Mouse (Mus musculus) heart, embryonic 16.5 days (tissue): ENCODE measurements around the gene Dlec1. TPM values are rescaled to one million over a fixed set of nuclear protein-coding genes. Genes with fewer than 3 reads are reported as not detected.
A peak's percentile ranks its signal among the peaks of the same experiment; 100 is the strongest.

Source experiments
- ATAC-seq: fragments of 200-750 bp; cut with Nextera tagmentation; replicated peaks from 2 replicates; pipeline ENCODE4 v1.8.0; 2017; ENCODE audit warnings: moderate number of reproducible peaks; ENCODE audit not compliant: insufficient read depth, low FRiP score; ENCODE audit errors: extremely low read depth
- H3K27ac ChIP-seq: fragments of 300-500 bp; sonication (generic); 2 replicates; pipeline ENCODE4 v1.5.1; 2014; ENCODE audit warnings: mild to moderate bottlenecking, low read length, control low read depth, moderate library complexity
- H3K27me3 ChIP-seq: fragments of 300-500 bp; sonication (generic); 2 replicates; pipeline ENCODE4 v1.6.1; 2014; ENCODE audit warnings: low read length, mixed read lengths; ENCODE audit not compliant: control insufficient read depth, insufficient read depth
- H3K36me3 ChIP-seq: fragments of 300-500 bp; sonication (generic); 2 replicates; pipeline ENCODE4 v1.6.1; 2014; ENCODE audit not compliant: control insufficient read depth, insufficient read depth
- H3K4me1 ChIP-seq: fragments of 300-500 bp; sonication (generic); 2 replicates; pipeline ENCODE4 v1.6.1; 2014; ENCODE audit warnings: low read length, mixed read lengths; ENCODE audit not compliant: control insufficient read depth, insufficient read depth
- H3K4me2 ChIP-seq: fragments of 300-500 bp; sonication (generic); 2 replicates; pipeline ENCODE4 v1.6.1; 2014; ENCODE audit warnings: low read depth, mild to moderate bottlenecking, control low read depth, low read length
- H3K4me3 ChIP-seq: fragments of 300-500 bp; sonication (generic); 2 replicates; pipeline ENCODE4 v1.5.1; 2014; ENCODE audit warnings: mild to moderate bottlenecking, control low read depth, low read length
- H3K9ac ChIP-seq: fragments of 300-500 bp; sonication (generic); 2 replicates; pipeline ENCODE4 v1.6.1; 2014; ENCODE audit warnings: low read length, control low read depth
- H3K9me3 ChIP-seq: fragments of 300-500 bp; sonication (generic); replicated peaks from 2 replicates; pipeline ENCODE4 v1.6.1; 2016; ENCODE audit warnings: low read length; ENCODE audit not compliant: control insufficient read depth
- WGBS: fragments of 180-500 bp; shearing (Covaris S2); extraction: QIAGEN DNeasy Blood & Tissue Kit; methylation state at CpG from one replicate; pipeline ENCODE4 v1.1.7; 2014; 5-methylcytosine and 5-hydroxymethylcytosine counted together
- polyA plus RNA-seq: library from polyadenylated mRNA; unstranded; fragments of >200 nt; fragmentation: Nextera tagmentation; extraction: Ambion mirVana; gene quantifications from 2 replicates; pipeline ENCODE4 v1.2.1, GENCODE M21; 2015

Dlec1 gene
- polyA plus RNA-seq, 1 experiment from 2014 or later, result 0.67 TPM

GRCm38 (mm10) chr9:119086451-119086850 is 15.8 kb upstream of the Dlec1 start:
- Histone ChIP-seq H3K4me3 (no peak overlapping the region), H3K4me2 (no peak overlapping the region), H3K36me3 (no peaks in the 10 kb centered on the region), H3K27me3 (no peaks in the 10 kb centered on the region), H3K9ac (no peak overlapping the region), H3K27ac (no peak overlapping the region), H3K4me1 (peaks cover 25% of the 10 kb centered on the region), H3K9me3 (no peaks in the 10 kb centered on the region)
- WGBS, result 31% methylated on average over 1 of the region's 1 CpGs
- peak; percentile 14; the same call in 1 of the 2 replicates for ATAC-seq

GRCm38 (mm10) chr9:119087309-119087708 is 15.0 kb upstream of the Dlec1 start:
- H3K4me2 ChIP-seq, result peak overlapping the region; percentile 65

DNA sequence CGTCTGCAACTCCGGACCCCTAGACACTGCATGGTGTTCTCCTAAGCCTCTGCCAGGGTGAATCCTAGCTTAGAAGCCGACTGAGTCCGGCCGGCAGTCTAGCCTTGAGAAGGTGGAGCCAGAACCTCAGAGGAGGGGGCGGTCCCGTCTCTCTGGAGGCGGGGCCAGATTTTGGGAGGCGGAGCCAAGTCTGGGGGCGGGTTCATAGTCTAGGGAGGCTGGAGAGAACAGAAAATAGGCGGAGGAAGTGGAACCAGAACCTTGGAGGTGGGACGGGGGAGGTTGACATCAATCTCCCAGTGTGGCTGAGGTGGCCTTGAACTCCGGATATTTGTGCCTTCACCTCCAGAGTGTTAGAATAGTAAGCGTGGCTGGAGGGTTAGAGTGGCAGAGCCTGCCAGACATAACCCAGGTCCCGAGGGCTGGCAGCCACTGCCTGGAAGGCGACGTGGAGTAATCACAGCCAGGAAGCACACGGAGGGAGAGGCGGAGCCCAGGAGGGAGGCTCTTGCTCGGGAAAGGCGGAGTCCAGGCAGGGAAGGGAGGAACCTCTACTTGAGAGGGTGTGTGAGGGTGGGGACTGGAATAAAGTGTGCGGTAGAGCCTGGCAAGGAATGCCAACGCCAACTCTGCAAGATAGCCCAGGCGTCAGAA is 14.0 kb upstream of the Dlec1 start:
- Histone ChIP-seq H3K27ac (peak overlapping the region; percentile 67), H3K9ac (peak overlapping the region; percentile 60), H3K4me3 (peak overlapping the region; percentile 44), H3K4me2 (peak overlapping the region; percentile 65), H3K9me3 (no peaks in the 10 kb centered on the region), H3K4me1 (peaks cover 33% of the 10 kb centered on the region), H3K27me3 (no peaks in the 10 kb centered on the region), H3K36me3 (no peaks in the 10 kb centered on the region)
- peak; percentile 73 for ATAC-seq
- WGBS, result 1% methylated on average over 24 of the region's 24 CpGs

More at GRCm38 (mm10) chr9:119087309-119087708, 15.0 kb upstream of the Dlec1 start:
- H3K4me1 ChIP-seq, result peaks cover 33% of the 10 kb centered on the region
- no peaks in the 10 kb centered on the region for H3K27me3 ChIP-seq
- H3K27ac ChIP-seq, result no peak overlapping the region
- H3K9ac ChIP-seq, result no peak overlapping the region
- ATAC-seq, result no peak
- no peaks in the 10 kb centered on the region for H3K36me3 ChIP-seq
- WGBS, result 85% methylated on average over 5 of the region's 5 CpGs
- no peaks in the 10 kb centered on the region for H3K9me3 ChIP-seq
- H3K4me3 ChIP-seq, result peak overlapping the region; percentile 44; the same call in 1 of the 2 replicates

GRCm38 (mm10) chr9:119089437-119089836 is 12.8 kb upstream of the Dlec1 start:
- no peak overlapping the region for H3K27ac ChIP-seq
- no peaks in the 10 kb centered on the region for H3K27me3 ChIP-seq
- H3K4me3 ChIP-seq, result no peak overlapping the region
- WGBS, result 73% methylated on average over 7 of the region's 7 CpGs
- no peaks in the 10 kb centered on the region for H3K36me3 ChIP-seq
- H3K9ac ChIP-seq, result no peak overlapping the region
- H3K9me3 ChIP-seq, result no peaks in the 10 kb centered on the region
- H3K4me1 ChIP-seq, result peaks cover 39% of the 10 kb centered on the region
- ATAC-seq, result no peak
- no peak overlapping the region for H3K4me2 ChIP-seq

GRCm38 (mm10) chr9:119090462-119090861 is 11.8 kb upstream of the Dlec1 start:
- Histone ChIP-seq H3K4me3 (no peak overlapping the region), H3K27ac (no peak overlapping the region), H3K27me3 (no peaks in the 10 kb centered on the region; the same call in 1 of the 2 replicates), H3K9ac (no peak overlapping the region), H3K36me3 (no peaks in the 10 kb centered on the region), H3K4me1 (peaks cover 37% of the 10 kb centered on the region), H3K4me2 (no peak overlapping the region), H3K9me3 (no peaks in the 10 kb centered on the region)
- ATAC-seq, result no peak
- WGBS, result 89% methylated on average over 5 of the region's 5 CpGs

- H3K4me1 ChIP-seq, result peaks cover 31% of the 10 kb centered on the region
- no peaks in the 10 kb centered on the region; the same call in 1 of the 2 replicates for H3K27me3 ChIP-seq
- peak overlapping the region; percentile 76 for H3K4me3 ChIP-seq
- ATAC-seq, result no peak
- no peak overlapping the region for H3K27ac ChIP-seq
- H3K36me3 ChIP-seq, result no peaks in the 10 kb centered on the region
- 70% methylated on average over 12 of the region's 12 CpGs for WGBS
- no peaks in the 10 kb centered on the region for H3K9me3 ChIP-seq
- peak overlapping the region; percentile 93 for H3K4me2 ChIP-seq
- no peak overlapping the region for H3K9ac ChIP-seq
These were observed 10.5 kb upstream of the Dlec1 start for GRCm38 (mm10) chr9:119091581-119092310.

DNA sequence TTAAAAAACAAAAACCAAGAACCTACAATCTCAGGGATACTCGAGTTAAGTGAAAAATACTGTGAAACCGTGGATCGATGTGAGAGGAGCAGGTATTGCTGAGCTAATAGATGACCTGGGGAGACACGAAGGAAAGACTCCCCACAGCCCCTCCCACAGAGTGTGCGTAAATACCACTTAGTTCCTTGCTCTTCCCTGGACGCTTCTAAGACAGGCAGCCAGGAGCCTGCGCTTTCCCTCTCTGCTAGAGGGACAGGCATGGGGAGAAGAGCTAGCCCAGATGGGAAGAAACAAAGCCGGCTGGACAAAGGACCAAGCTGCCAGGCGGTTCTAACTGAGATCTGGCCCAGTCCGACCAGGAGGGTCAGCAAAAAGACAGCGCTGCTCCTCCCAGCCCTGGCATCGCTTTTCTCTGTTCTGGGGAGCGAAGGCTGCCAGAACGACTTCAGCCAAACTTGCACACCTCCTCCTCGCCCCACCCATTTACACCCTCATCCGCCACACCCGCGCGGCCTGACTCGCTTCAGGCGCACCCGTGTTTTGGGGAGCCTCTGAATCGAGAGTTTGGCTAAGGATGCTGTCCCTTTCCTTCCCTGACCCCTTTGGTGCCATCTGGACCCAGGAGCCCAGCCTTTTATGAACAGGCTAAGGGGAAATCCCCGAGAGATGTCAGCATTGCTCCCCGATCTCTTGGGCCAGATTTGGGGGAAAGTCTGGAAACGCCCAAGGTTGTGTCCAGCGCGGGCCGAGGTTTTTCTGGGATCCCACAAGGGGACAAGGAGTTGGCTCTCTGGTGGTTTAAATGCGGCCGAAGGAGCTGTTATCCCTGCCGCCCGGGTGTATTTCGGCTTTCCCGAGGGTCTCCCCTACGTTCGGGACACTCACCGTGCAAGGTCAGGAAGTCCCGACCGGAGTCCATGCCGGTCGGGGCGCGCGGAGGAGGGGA is 9.5 kb upstream of the Dlec1 start:
- peak overlapping the region; percentile 86 for H3K9ac ChIP-seq
- H3K4me2 ChIP-seq, result peak overlapping the region; percentile 93
- no peaks in the 10 kb centered on the region; the same call in 1 of the 2 replicates for H3K27me3 ChIP-seq
- no peaks in the 10 kb centered on the region for H3K36me3 ChIP-seq
- peaks cover 28% of the 10 kb centered on the region for H3K4me1 ChIP-seq
- no peak for ATAC-seq
- peak overlapping the region; percentile 70 for H3K27ac ChIP-seq
- 4% methylated on average over 45 of the region's 45 CpGs for WGBS
- H3K9me3 ChIP-seq, result no peaks in the 10 kb centered on the region
- H3K4me3 ChIP-seq, result peak overlapping the region; percentile 76

- H3K27me3 ChIP-seq, result no peaks in the 10 kb centered on the region; the same call in 1 of the 2 replicates
- 11% methylated on average over 44 of the region's 45 CpGs for WGBS
- peak within 1 kb of the TSS; percentile 76 for H3K4me3 ChIP-seq
- peak within 1 kb of the TSS; percentile 93 for H3K4me2 ChIP-seq
- H3K9me3 ChIP-seq, result no peaks in the 10 kb centered on the region
- peak within 1 kb of the TSS; percentile 86 for H3K9ac ChIP-seq
- ATAC-seq, result peak; percentile 95
- H3K36me3 ChIP-seq, result no peaks in the 10 kb centered on the region
- H3K27ac ChIP-seq, result peak within 1 kb of the TSS; percentile 70
- H3K4me1 ChIP-seq, result peaks cover 21% of the 10 kb centered on the region
These were observed 8.6 kb upstream of the Dlec1 start, which contains the start of gene Plcd1 for GRCm38 (mm10) chr9:119093419-119094295. TSS of gene Plcd1 (minus strand) at chr9:119093502.
